Comparison of ENCODE assay signal across 8 mouse cellular contexts in the genomic region with DNA sequence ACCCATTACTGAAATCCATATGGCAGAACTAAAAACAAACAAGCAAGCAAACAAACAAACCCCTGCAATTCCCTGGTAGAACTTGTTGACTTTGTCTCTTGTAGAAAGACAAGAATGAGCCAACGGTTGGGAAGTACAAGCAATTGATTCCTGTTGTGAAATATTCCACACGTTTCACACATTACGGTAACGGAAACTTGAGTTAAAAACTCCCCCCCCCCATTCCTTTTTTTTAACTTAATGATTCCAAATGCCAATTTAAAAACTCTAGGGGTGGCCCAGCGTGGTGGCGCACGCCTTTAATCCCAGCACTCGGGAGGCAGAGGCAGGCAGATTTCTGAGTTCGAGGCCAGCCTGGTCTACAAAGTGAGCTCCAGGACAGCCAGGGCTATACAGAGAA. TPM values are rescaled to one million over a fixed set of nuclear protein-coding genes. Genes with fewer than 3 reads are reported as not detected.
A peak's percentile ranks its signal among the peaks of the same experiment; 100 is the strongest.
DNase-seq lines count a peak whose midpoint lies in the region; ATAC-seq lines count a peak whose summit lies in the region.

Gene Mat2b, minus strand, starts transcription at position 101 of the 400 bp plus-strand sequence.

- H3K4me1 ChIP-seq in lung, embryonic 15.5 days: peaks cover 15% of the 10 kb centered on the region
- H3K4me1 ChIP-seq in embryonic facial prominence, embryonic 12.5 days: peaks cover 14% of the 10 kb centered on the region
- H3K4me1 ChIP-seq in heart, embryonic 14.5 days (ENCODE audit: control insufficient read depth in 2 of 2, insufficient read depth in 2 of 2, low read length in 2 of 2): peaks cover 4 to 16% of the 10 kb centered on the region in 2 experiments
- peaks cover 21% of the 10 kb centered on the region for H3K4me1 ChIP-seq in neural tube, embryonic 12.5 days

- no peaks in the 10 kb centered on the region for H3K27me3 ChIP-seq in lung, embryonic 15.5 days
- no peaks in the 10 kb centered on the region for H3K27me3 ChIP-seq in embryonic facial prominence, embryonic 12.5 days
- H3K27me3 ChIP-seq in heart, embryonic 14.5 days (ENCODE audit: control insufficient read depth, insufficient read depth, low read length): no peaks in the 10 kb centered on the region
- H3K27me3 ChIP-seq in neural tube, embryonic 12.5 days (replicated peaks): no peaks in the 10 kb centered on the region

- WGBS in lung, embryonic 15.5 days: 81% methylated on average over 9 of the region's 9 CpGs
- WGBS in embryonic facial prominence, embryonic 12.5 days: 87% methylated on average over 9 of the region's 9 CpGs
- 88% methylated on average over 8 of the region's 9 CpGs for WGBS in heart, embryonic 14.5 days
- WGBS in neural tube, embryonic 12.5 days: 86% methylated on average over 9 of the region's 9 CpGs

- H3K9ac ChIP-seq in lung, embryonic 15.5 days: peak within 1 kb of the TSS; percentile 68
- H3K9ac ChIP-seq in embryonic facial prominence, embryonic 12.5 days: peak within 1 kb of the TSS; percentile 64
- H3K9ac ChIP-seq in heart, embryonic 14.5 days (ENCODE audit: low read length): peak within 1 kb of the TSS; percentile 79
- peak within 1 kb of the TSS; percentile 78 for H3K9ac ChIP-seq in neural tube, embryonic 12.5 days

- H3K4me3 ChIP-seq in lung, embryonic 15.5 days: peak within 1 kb of the TSS; percentile 92
- peak within 1 kb of the TSS; percentile 91 for H3K4me3 ChIP-seq in embryonic facial prominence, embryonic 12.5 days
- peak within 1 kb of the TSS; percentile 62 to 96 for H3K4me3 ChIP-seq in heart, embryonic 14.5 days (ENCODE audit: control insufficient read depth in 1 of 2, insufficient read depth in 1 of 2, low read depth in 1 of 2, low read length in 2 of 2)
- peak within 1 kb of the TSS; percentile 83 for H3K4me3 ChIP-seq in neural tube, embryonic 12.5 days

- H3K4me2 ChIP-seq in lung, embryonic 15.5 days: peak within 1 kb of the TSS; percentile 89
- peak within 1 kb of the TSS; percentile 76 for H3K4me2 ChIP-seq in embryonic facial prominence, embryonic 12.5 days (replicated peaks)
- peak within 1 kb of the TSS; percentile 90 for H3K4me2 ChIP-seq in heart, embryonic 14.5 days (ENCODE audit: low read length)
- H3K4me2 ChIP-seq in neural tube, embryonic 12.5 days (replicated peaks): peak within 1 kb of the TSS; percentile 88

- no peaks in the 10 kb centered on the region for H3K9me3 ChIP-seq in lung, embryonic 15.5 days
- H3K9me3 ChIP-seq in embryonic facial prominence, embryonic 12.5 days: no peaks in the 10 kb centered on the region
- peaks cover 5% of the 10 kb centered on the region; the same call in 1 of the 2 replicates for H3K9me3 ChIP-seq in heart, embryonic 14.5 days (ENCODE audit: control insufficient read depth, low read length)
- H3K9me3 ChIP-seq in neural tube, embryonic 12.5 days: no peaks in the 10 kb centered on the region

- H3K36me3 ChIP-seq in lung, embryonic 15.5 days: peaks cover 3% of the 10 kb centered on the region; the same call in 1 of the 2 replicates
- H3K36me3 ChIP-seq in embryonic facial prominence, embryonic 12.5 days: no peaks in the 10 kb centered on the region
- H3K36me3 ChIP-seq in heart, embryonic 14.5 days (ENCODE audit: control insufficient read depth, insufficient read depth, low read length): 0 out of 2 replicates have a peak, but pooled peaks cover 4% of the 10 kb centered on the region
- H3K36me3 ChIP-seq in neural tube, embryonic 12.5 days: no peaks in the 10 kb centered on the region

- H3K27ac ChIP-seq in lung, embryonic 15.5 days: peak within 1 kb of the TSS; percentile 95
- H3K27ac ChIP-seq in embryonic facial prominence, embryonic 12.5 days: peak within 1 kb of the TSS; percentile 95
- peak within 1 kb of the TSS; percentile 96 to 100 for H3K27ac ChIP-seq in heart, embryonic 14.5 days (replicated peaks in 1 of 2; ENCODE audit: control insufficient read depth in 1 of 2, insufficient read depth in 1 of 2, low read depth in 2 of 2, low read length in 2 of 2)
- H3K27ac ChIP-seq in neural tube, embryonic 12.5 days: peak within 1 kb of the TSS; percentile 87

- no peak for DNase-seq in lung, postnatal 10 days
- DNase-seq in left cerebral cortex, postnatal 25 days (ENCODE audit: low spot score in 2 of 2): no peak
- no peak for DNase-seq in urinary bladder, postnatal 10 days (ENCODE audit: low spot score)
- no peak for DNase-seq in MN1 (ENCODE audit: low spot score)

- intact Hi-C loops in left cerebral cortex, postnatal 25 days (cut with DNase I): no loop called here

- ATAC-seq in lung, embryonic 15.5 days (ENCODE audit: borderline replicate concordance, extremely low read depth, low FRiP score, low TSS enrichment): no peak
- ATAC-seq in embryonic facial prominence, embryonic 12.5 days (ENCODE audit: insufficient number of reproducible peaks, insufficient read depth, low FRiP score, low TSS enrichment): no peak
- ATAC-seq in heart, embryonic 14.5 days (ENCODE audit: insufficient number of reproducible peaks, insufficient read depth, low FRiP score, low read depth): no peak
- ATAC-seq in neural tube, embryonic 12.5 days (ENCODE audit: low FRiP score, low read depth): no peak

RNA-seq across cellular contexts. Expression of gene Mat2b, which starts in this region (rescaled TPM):
- 92.6 and 94.4 TPM in 2 replicates for polyA plus RNA-seq in lung, embryonic 15.5 days (2015; fragmentation: Nextera tagmentation; extraction: Ambion mirVana)
- 80.6 and 89.0 TPM in 2 replicates for polyA plus RNA-seq in embryonic facial prominence, embryonic 12.5 days (2016; fragmentation: Nextera tagmentation; extraction: Ambion mirVana)
- 131 and 132 TPM in 2 replicates for polyA plus RNA-seq in heart, embryonic 14.5 days (2014; fragmentation: Nextera tagmentation; extraction: Ambion mirVana)
- total RNA-seq in left cerebral cortex, postnatal 25 days (2021): 100 to 1,000 TPM; 149 to 158 TPM
- polyA plus RNA-seq in neural tube, embryonic 12.5 days (2016; fragmentation: Nextera tagmentation; extraction: Ambion mirVana): 78.5 and 80.2 TPM in 2 replicates
